Mouse (Mus musculus) MEL (cell line): ENCODE results near the gene Utrn. TPM values are rescaled to one million over a fixed set of nuclear protein-coding genes. Genes with fewer than 3 reads are reported as not detected.

ENCODE experiments used
- DNase-seq: peaks from one replicate; pipeline ENCODE4 v3.0.0; 2011; ENCODE audit warnings: low read depth, low spot score
- H3K27ac ChIP-seq: 2 replicates; pipeline ENCODE4 v1.5.1; 2012; ENCODE audit warnings: low read depth, mild to moderate bottlenecking, control low read depth, low read length, moderate library complexity; ENCODE audit not compliant: control insufficient read depth
- H3K27me3 ChIP-seq, 2 experiments: fragments of 150-350 bp in 1 of 2; sonication (generic) in 1 of 2; 2 replicates each; pipeline ENCODE4 v1.6.1; 2012; ENCODE audit warnings: low read length in 2 of 2, mild to moderate bottlenecking in 2 of 2, improper control_type of control experiment in 1 of 2, moderate library complexity in 1 of 2; ENCODE audit not compliant: insufficient read depth in 2 of 2, control insufficient read depth in 1 of 2
- H3K36me3 ChIP-seq, 2 experiments: 2 replicates each; pipeline ENCODE4 v1.6.1; 2012 to 2014; ENCODE audit warnings: low read length in 2 of 2, improper control_type of control experiment in 1 of 2, inconsistent platforms in 1 of 2, mild to moderate bottlenecking in 1 of 2; ENCODE audit not compliant: insufficient read depth in 2 of 2, control insufficient read depth in 1 of 2
- H3K4me1 ChIP-seq, 2 experiments: fragments of 150-350 bp in 1 of 2; sonication (generic) in 1 of 2; 2 replicates each; pipeline ENCODE4 v1.6.1; 2012; ENCODE audit warnings: low read length in 2 of 2, improper control_type of control experiment in 1 of 2, mild to moderate bottlenecking in 1 of 2; ENCODE audit not compliant: insufficient read depth in 2 of 2, control insufficient read depth in 1 of 2
- H3K4me3 ChIP-seq, 2 experiments: fragments of 150-350 bp in 1 of 2; sonication (generic) in 1 of 2; 2 replicates each; pipeline ENCODE4 v1.5.1; 2012; ENCODE audit warnings: low read depth in 2 of 2, low read length in 2 of 2, mild to moderate bottlenecking in 2 of 2, moderate library complexity in 2 of 2, control low read depth in 1 of 2, improper control_type of control experiment in 1 of 2; ENCODE audit not compliant: control insufficient read depth in 1 of 2, insufficient read depth in 1 of 2
- H3K79me2 ChIP-seq: 2 replicates; pipeline ENCODE4 v1.6.1; 2012; ENCODE audit warnings: mild to moderate bottlenecking, low read length, moderate library complexity; ENCODE audit not compliant: control insufficient read depth, poor library complexity, insufficient read depth
- H3K9ac ChIP-seq: 2 replicates; pipeline ENCODE4 v1.6.1; 2012; ENCODE audit warnings: low read depth, mild to moderate bottlenecking, control low read depth, low read length, moderate library complexity; ENCODE audit not compliant: control insufficient read depth, poor library complexity, severe bottlenecking
- H3K9me3 ChIP-seq: fragments of 150-350 bp; sonication (generic); replicated peaks from 2 replicates; pipeline ENCODE4 v1.6.1; 2012; ENCODE audit warnings: mild to moderate bottlenecking, low read length, improper control_type of control experiment, moderate library complexity; ENCODE audit not compliant: insufficient read depth
- BHLHE40 ChIP-seq: IDR thresholded peaks from 2 replicates; pipeline ENCODE4 v1.6.1; 2012; ENCODE audit warnings: low read depth, mild to moderate bottlenecking, inconsistent platforms, low read length, improper control_type of control experiment, borderline replicate concordance
- CHD1 ChIP-seq: IDR thresholded peaks from 2 replicates; pipeline ENCODE4 v1.6.1; 2012; ENCODE audit warnings: low read depth, mild to moderate bottlenecking, inconsistent platforms, low read length, improper control_type of control experiment
- ELF1 ChIP-seq: IDR thresholded peaks from 2 replicates; pipeline ENCODE4 v1.6.1; 2014; ENCODE audit warnings: low read depth, mild to moderate bottlenecking, inconsistent platforms, low read length, improper control_type of control experiment, moderate library complexity
- ETS1 ChIP-seq: IDR thresholded peaks from 2 replicates; pipeline ENCODE4 v1.6.1; 2012; ENCODE audit warnings: low read depth, mild to moderate bottlenecking, inconsistent platforms, low read length, improper control_type of control experiment, moderate library complexity
- GATA1 ChIP-seq: IDR thresholded peaks from 2 replicates; pipeline ENCODE4 v1.6.1; 2011; ENCODE audit warnings: low read depth, low read length, improper control_type of control experiment
- MAZ ChIP-seq: IDR thresholded peaks from 2 replicates; pipeline ENCODE4 v1.6.1; 2012; ENCODE audit warnings: low read depth, mild to moderate bottlenecking, inconsistent platforms, low read length, improper control_type of control experiment
- MXI1 ChIP-seq: IDR thresholded peaks from 2 replicates; pipeline ENCODE4 v1.6.1; 2011; ENCODE audit warnings: mild to moderate bottlenecking, low read depth, low read length, improper control_type of control experiment
- NELFE ChIP-seq: IDR thresholded peaks from 2 replicates; pipeline ENCODE4 v1.6.1; 2011; ENCODE audit warnings: low read depth, low read length, improper control_type of control experiment
- POLR2AphosphoS2 ChIP-seq: IDR thresholded peaks from 2 replicates; pipeline ENCODE4 v1.6.1; 2011; ENCODE audit warnings: low read length, improper control_type of control experiment
- POLR2AphosphoS5 ChIP-seq: IDR thresholded peaks from 2 replicates; pipeline ENCODE4 v1.6.1; 2012; ENCODE audit warnings: low read depth, borderline replicate concordance, mild to moderate bottlenecking, inconsistent platforms, low read length, moderate library complexity, mixed read lengths
- SIN3A ChIP-seq: IDR thresholded peaks from 2 replicates; pipeline ENCODE4 v1.6.1; 2012; ENCODE audit warnings: low read length, improper control_type of control experiment, inconsistent platforms
- TAL1 ChIP-seq: IDR thresholded peaks from 2 replicates; pipeline ENCODE4 v1.6.1; 2012; ENCODE audit warnings: mild to moderate bottlenecking, inconsistent platforms, low read length, moderate library complexity, mixed read lengths
- UBTF ChIP-seq: IDR thresholded peaks from 2 replicates; pipeline ENCODE4 v1.6.1; 2012; ENCODE audit warnings: low read depth, mild to moderate bottlenecking, inconsistent platforms, low read length, improper control_type of control experiment, moderate library complexity, borderline replicate concordance; ENCODE audit not compliant: insufficient read depth
- USF1 ChIP-seq: IDR thresholded peaks from 2 replicates; pipeline ENCODE4 v1.6.1; 2014; ENCODE audit warnings: low read depth, mild to moderate bottlenecking, inconsistent platforms, low read length, improper control_type of control experiment, moderate library complexity
- USF2 ChIP-seq, 2 experiments: IDR thresholded peaks; 2 replicates each; pipeline ENCODE4 v1.6.1; 2011 to 2012; ENCODE audit warnings: improper control_type of control experiment in 2 of 2, low read length in 2 of 2, borderline replicate concordance in 1 of 2, inconsistent platforms in 1 of 2, low read depth in 1 of 2, mild to moderate bottlenecking in 1 of 2; ENCODE audit not compliant: insufficient read depth in 1 of 2
- ZKSCAN1 ChIP-seq: IDR thresholded peaks from 2 replicates; pipeline ENCODE4 v1.6.1; 2012; ENCODE audit warnings: low read depth, mild to moderate bottlenecking, inconsistent platforms, low read length, improper control_type of control experiment, moderate library complexity
- ZMIZ1 ChIP-seq: IDR thresholded peaks from 2 replicates; pipeline ENCODE4 v1.6.1; 2012; ENCODE audit warnings: low read depth, mild to moderate bottlenecking, inconsistent platforms, low read length, improper control_type of control experiment, moderate library complexity
- ZNF384 ChIP-seq: IDR thresholded peaks from 2 replicates; pipeline ENCODE4 v1.6.1; 2012; ENCODE audit warnings: low read depth, mild to moderate bottlenecking, inconsistent platforms, low read length, improper control_type of control experiment
- polyA plus RNA-seq, 2 experiments: library from polyadenylated mRNA; stranded (reverse) in 1 of 2; unstranded in 1 of 2; fragments of >175 nt in 1 of 2; fragments of >200 nt in 1 of 2; gene quantifications; 2 replicates each; pipeline versions ENCODE4 v1.2.1 to v1.2.4; 2012; ENCODE audit warnings: low replicate concordance in 2 of 2, low read depth in 1 of 2; ENCODE audit not compliant: insufficient read length in 2 of 2, insufficient read depth in 1 of 2, missing spikeins in 1 of 2
- total RNA-seq: library from RNA; depleted of rRNA; stranded (reverse); fragments of 300-350 nt; gene quantifications from 2 replicates; pipeline ENCODE4 v1.2.3, GENCODE M21; 2012

The Utrn gene
- total and polyA plus RNA-seq, 3 experiments = 2.3 to 4.3 TPM; not detected in 1

- no peak for DNase-seq
- H3K27me3 ChIP-seq = no peaks in the 10 kb centered on the region
- H3K79me2 ChIP-seq = no peaks in the 10 kb centered on the region
- H3K4me1 ChIP-seq = peaks cover 0 to 3% of the 10 kb centered on the region in 2 experiments; a peak in 2 of 4 replicates
- no peak overlapping the region for H3K27ac ChIP-seq
- H3K36me3 ChIP-seq = peaks cover 0 to 1% of the 10 kb centered on the region in 2 experiments; a peak in 1 of 4 replicates
- no peak overlapping the region for H3K4me3 ChIP-seq
- no peaks in the 10 kb centered on the region for H3K9me3 ChIP-seq
- TF ChIP-seq MAZ (no peak), NELFE (no peak), MXI1 (no peak), ELF1 (no peak), USF2 (IDR thresholded peaks at IDR 0.05; ENCODE audit: borderline replicate concordance in 1 of 2, insufficient read depth in 1 of 2, low read depth in 1 of 2, low read length in 2 of 2) (no peak)
- no peak overlapping the region for H3K9ac ChIP-seq
Observed at GRCm38 (mm10) chr10:12827306-12827705, 41.9 kb downstream of the Utrn start.

- Histone ChIP-seq H3K79me2 (no peaks in the 10 kb centered on the region), H3K9me3 (no peaks in the 10 kb centered on the region), H3K27ac (no peak overlapping the region), H3K36me3 (no peaks in the 10 kb centered on the region), H3K4me1 (no peaks in the 10 kb centered on the region), H3K4me3 (no peak overlapping the region), H3K9ac (no peak overlapping the region), H3K27me3 (no peaks in the 10 kb centered on the region)
- no peak for DNase-seq
- TF ChIP-seq USF1 = no peak
- TF ChIP-seq SIN3A = no peak
- TF ChIP-seq ZMIZ1 = no peak
- no peak for TF ChIP-seq ZKSCAN1
- TF ChIP-seq POLR2AphosphoS5 = no peak
- TF ChIP-seq ZNF384 = no peak
- TF ChIP-seq BHLHE40 = no peak
- TF ChIP-seq POLR2AphosphoS2 = no peak
- TF ChIP-seq GATA1 = no peak
- TF ChIP-seq CHD1 = no peak
- TF ChIP-seq MAZ = no peak
- no peak; the same call in 1 of the 2 replicates for TF ChIP-seq TAL1
- no peak for TF ChIP-seq UBTF
- TF ChIP-seq ETS1 = no peak
Observed at GRCm38 (mm10) chr10:12826760-12827281, 42.3 kb downstream of the Utrn start.
